Mouse (Mus musculus): ENCODE results near the gene Paxbp1. TPM values are rescaled to one million over a fixed set of nuclear protein-coding genes. Genes with fewer than 3 reads are reported as not detected.

Gene Paxbp1
- polyA plus RNA-seq, 1 experiment, result 8.8 TPM

DNA sequence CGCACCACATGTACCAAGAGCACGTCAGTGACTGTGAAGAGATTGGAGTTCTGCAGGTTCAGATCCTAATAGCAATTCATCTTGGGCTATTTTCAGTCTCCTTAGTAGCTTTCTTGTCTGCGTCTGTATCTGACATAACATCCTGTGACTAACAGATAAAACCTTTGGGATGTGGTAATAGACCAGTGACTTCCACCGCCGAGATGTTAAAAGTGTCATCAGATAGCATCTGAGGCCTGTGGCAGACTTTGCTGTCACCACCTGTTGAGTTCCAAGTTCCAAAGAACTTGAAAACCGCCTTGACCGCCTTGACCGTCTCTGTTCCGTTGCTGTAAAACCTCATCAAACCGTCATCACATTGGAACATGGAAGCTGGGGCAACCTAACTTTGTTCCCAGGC is 19.4 kb upstream of the Paxbp1 start:
- no peaks in the 10 kb centered on the region for H3K36me3 ChIP-seq (ENCODE audit: control insufficient read depth, insufficient read depth)
- H3ac ChIP-seq (ENCODE audit: control insufficient read depth, insufficient read length), result no peak overlapping the region
- no peak overlapping the region for H3K4me3 ChIP-seq
- no peak overlapping the region for H3K4me2 ChIP-seq (ENCODE audit: low read depth)
- TF ChIP-seq USF1 (IDR thresholded peaks at IDR 0.05; ENCODE audit: low read depth) (no peak), MYOD1 (IDR thresholded peaks at IDR 0.05; ENCODE audit: control insufficient read depth in 1 of 3, insufficient read length in 2 of 3, low read depth in 2 of 3) (no peak), REST (IDR thresholded peaks at IDR 0.05; ENCODE audit: insufficient read depth, insufficient read length) (no peak), POLR2A (IDR thresholded peaks at IDR 0.05; ENCODE audit: insufficient read length, low read depth) (no peak), E2F4 (IDR thresholded peaks at IDR 0.05; ENCODE audit: insufficient read depth) (no peak), CEBPB (IDR thresholded peaks at IDR 0.05; ENCODE audit: insufficient read depth, poor library complexity, severe bottlenecking) (no peak), TCF12 (IDR thresholded peaks at IDR 0.05; ENCODE audit: insufficient read depth, poor library complexity, severe bottlenecking) (no peak), MAX (IDR thresholded peaks at IDR 0.05; ENCODE audit: low read depth) (no peak), MYOG (IDR thresholded peaks at IDR 0.05; ENCODE audit: control insufficient read depth in 1 of 3, insufficient read depth in 1 of 3, insufficient read length in 2 of 3, low read depth in 2 of 3) (no peak), POLR2AphosphoS2 (IDR thresholded peaks at IDR 0.05; ENCODE audit: insufficient read length, low read depth) (no peak), TCF3 (IDR thresholded peaks at IDR 0.05; ENCODE audit: insufficient read length, low read depth) (no peak), SRF (IDR thresholded peaks at IDR 0.05; ENCODE audit: control insufficient read depth, insufficient read length, low read depth) (no peak)
- H3K27me3 ChIP-seq (ENCODE audit: control insufficient read depth, insufficient read depth, insufficient read length), result peaks cover 52% of the 10 kb centered on the region
- H3K79me2 ChIP-seq (ENCODE audit: control insufficient read depth, insufficient read depth), result no peaks in the 10 kb centered on the region

DNA sequence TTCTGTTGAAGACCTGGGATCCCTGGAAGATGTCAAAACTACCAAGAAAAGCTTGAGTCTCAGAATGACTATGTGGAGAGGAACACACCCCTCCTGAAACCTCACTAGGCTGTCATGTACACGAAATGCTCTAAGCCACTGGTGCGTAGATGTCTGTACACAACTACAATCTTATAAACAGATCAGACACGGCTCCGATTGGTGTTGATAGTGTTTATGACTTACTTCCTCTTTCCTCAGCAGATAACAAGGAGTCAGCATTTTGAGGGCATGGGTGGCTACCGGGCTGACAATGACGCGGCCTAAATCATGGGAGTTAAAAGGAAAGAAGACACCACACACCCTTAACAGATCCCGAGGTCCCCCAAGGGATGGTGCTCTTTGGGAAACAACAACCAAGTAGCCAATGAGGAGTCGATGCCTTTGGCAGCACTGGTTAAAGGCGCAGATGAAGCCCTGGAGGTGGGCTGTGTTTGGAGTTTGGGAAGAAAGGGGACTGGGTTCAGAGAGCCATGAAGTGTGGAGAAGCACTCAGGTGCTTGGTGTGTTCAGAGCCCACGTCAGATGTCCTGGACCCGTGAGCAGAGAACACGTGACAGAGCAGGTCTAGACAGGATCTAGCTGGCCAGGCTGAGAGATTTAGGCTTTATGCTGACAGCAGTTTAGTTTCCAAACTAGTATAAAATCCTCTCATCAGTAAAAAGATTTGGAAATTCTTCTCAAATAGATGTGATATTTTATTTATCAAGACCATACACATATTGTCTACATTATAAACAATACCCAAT is 17.4 kb upstream of the Paxbp1 start:
- no peak overlapping the region for H3K4me3 ChIP-seq
- TF ChIP-seq MAX (IDR thresholded peaks at IDR 0.05; ENCODE audit: low read depth), result no peak
- no peak for TF ChIP-seq TCF12 (IDR thresholded peaks at IDR 0.05; ENCODE audit: insufficient read depth, poor library complexity, severe bottlenecking)
- TF ChIP-seq CEBPB (IDR thresholded peaks at IDR 0.05; ENCODE audit: insufficient read depth, poor library complexity, severe bottlenecking), result no peak
- no peak for TF ChIP-seq REST (IDR thresholded peaks at IDR 0.05; ENCODE audit: insufficient read depth, insufficient read length)
- TF ChIP-seq MYOG (IDR thresholded peaks at IDR 0.05; ENCODE audit: control insufficient read depth in 1 of 3, insufficient read depth in 1 of 3, insufficient read length in 2 of 3, low read depth in 2 of 3), result no peak
- TF ChIP-seq USF1 (IDR thresholded peaks at IDR 0.05; ENCODE audit: low read depth), result no peak
- TF ChIP-seq TCF3 (IDR thresholded peaks at IDR 0.05; ENCODE audit: insufficient read length, low read depth), result no peak
- no peak for TF ChIP-seq E2F4 (IDR thresholded peaks at IDR 0.05; ENCODE audit: insufficient read depth)
- no peak for TF ChIP-seq MYOD1 (IDR thresholded peaks at IDR 0.05; ENCODE audit: control insufficient read depth in 1 of 3, insufficient read length in 2 of 3, low read depth in 2 of 3)
- no peak for TF ChIP-seq SRF (IDR thresholded peaks at IDR 0.05; ENCODE audit: control insufficient read depth, insufficient read length, low read depth)
- TF ChIP-seq POLR2A (IDR thresholded peaks at IDR 0.05; ENCODE audit: insufficient read length, low read depth), result no peak
- TF ChIP-seq POLR2AphosphoS2 (IDR thresholded peaks at IDR 0.05; ENCODE audit: insufficient read length, low read depth), result no peak
- no peak overlapping the region for H3ac ChIP-seq (ENCODE audit: control insufficient read depth, insufficient read length)
- peaks cover 57% of the 10 kb centered on the region for H3K27me3 ChIP-seq (ENCODE audit: control insufficient read depth, insufficient read depth, insufficient read length)
- no peaks in the 10 kb centered on the region for H3K36me3 ChIP-seq (ENCODE audit: control insufficient read depth, insufficient read depth)
- H3K4me2 ChIP-seq (ENCODE audit: low read depth), result no peak overlapping the region
- H3K79me2 ChIP-seq (ENCODE audit: control insufficient read depth, insufficient read depth), result no peaks in the 10 kb centered on the region

DNA sequence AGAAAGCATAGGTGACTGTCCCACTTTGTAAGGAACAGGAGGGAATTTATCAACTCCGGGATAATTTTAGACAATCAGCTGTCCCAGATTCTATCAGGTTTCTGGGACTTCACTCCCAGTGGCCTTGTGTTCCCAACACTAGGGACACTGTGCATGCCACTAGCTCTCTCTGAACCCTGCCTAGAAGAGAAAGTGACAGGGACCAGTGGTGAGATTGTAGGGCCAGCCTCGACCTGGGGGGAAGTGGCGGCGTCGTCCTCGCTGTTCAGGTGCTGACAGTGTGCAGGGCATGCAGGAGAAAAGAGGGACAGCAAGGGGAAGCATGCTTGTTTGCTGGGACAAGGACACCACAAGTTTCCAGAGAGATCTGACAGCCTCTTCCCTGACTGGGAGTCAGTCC is 13.4 kb upstream of the Paxbp1 start:
- Histone ChIP-seq H3K36me3 (ENCODE audit: control insufficient read depth, insufficient read depth) (no peaks in the 10 kb centered on the region), H3K27me3 (ENCODE audit: control insufficient read depth, insufficient read depth, insufficient read length) (peaks cover 43% of the 10 kb centered on the region), H3K79me2 (ENCODE audit: control insufficient read depth, insufficient read depth) (no peaks in the 10 kb centered on the region), H3K4me3 (no peak overlapping the region), H3ac (ENCODE audit: control insufficient read depth, insufficient read length) (no peak overlapping the region), H3K4me2 (ENCODE audit: low read depth) (no peak overlapping the region)
- TF ChIP-seq MAX (IDR thresholded peaks at IDR 0.05; ENCODE audit: low read depth), result no peak
- no peak for TF ChIP-seq MYOG (IDR thresholded peaks at IDR 0.05; ENCODE audit: control insufficient read depth in 1 of 3, insufficient read depth in 1 of 3, insufficient read length in 2 of 3, low read depth in 2 of 3)
- TF ChIP-seq CEBPB (IDR thresholded peaks at IDR 0.05; ENCODE audit: insufficient read depth, poor library complexity, severe bottlenecking), result no peak
- no peak for TF ChIP-seq POLR2A (IDR thresholded peaks at IDR 0.05; ENCODE audit: insufficient read length, low read depth)
- TF ChIP-seq USF1 (IDR thresholded peaks at IDR 0.05; ENCODE audit: low read depth), result no peak
- TF ChIP-seq POLR2AphosphoS2 (IDR thresholded peaks at IDR 0.05; ENCODE audit: insufficient read length, low read depth), result no peak
- TF ChIP-seq REST (IDR thresholded peaks at IDR 0.05; ENCODE audit: insufficient read depth, insufficient read length), result no peak
- TF ChIP-seq SRF (IDR thresholded peaks at IDR 0.05; ENCODE audit: control insufficient read depth, insufficient read length, low read depth), result no peak
- no peak for TF ChIP-seq TCF12 (IDR thresholded peaks at IDR 0.05; ENCODE audit: insufficient read depth, poor library complexity, severe bottlenecking)
- TF ChIP-seq TCF3 (IDR thresholded peaks at IDR 0.05; ENCODE audit: insufficient read length, low read depth), result no peak
- no peak for TF ChIP-seq MYOD1 (IDR thresholded peaks at IDR 0.05; ENCODE audit: control insufficient read depth in 1 of 3, insufficient read length in 2 of 3, low read depth in 2 of 3)
- no peak for TF ChIP-seq E2F4 (IDR thresholded peaks at IDR 0.05; ENCODE audit: insufficient read depth)

DNA sequence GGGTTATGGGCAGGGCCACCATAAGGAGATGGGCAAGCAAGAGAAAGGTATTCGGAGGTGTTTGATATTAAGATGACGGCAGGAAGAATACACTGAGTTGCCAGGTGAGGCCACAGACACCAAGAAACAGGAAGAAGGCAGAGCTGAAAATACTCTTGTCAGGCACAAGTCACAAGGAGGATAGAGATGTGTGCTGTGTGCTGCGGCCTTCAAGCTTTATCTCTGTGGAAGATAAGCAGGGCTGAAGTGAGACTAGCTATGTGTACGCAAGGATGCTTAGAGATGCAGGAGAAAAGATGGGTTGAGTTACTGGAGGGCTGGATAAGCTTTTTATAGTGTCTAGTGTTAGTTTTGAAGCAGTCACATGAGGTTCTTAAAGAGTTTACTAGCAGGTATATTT is 12.9 kb upstream of the Paxbp1 start:
- Histone ChIP-seq H3K4me3 (no peak overlapping the region), H3K79me2 (ENCODE audit: control insufficient read depth, insufficient read depth) (no peaks in the 10 kb centered on the region), H3K36me3 (ENCODE audit: control insufficient read depth, insufficient read depth) (no peaks in the 10 kb centered on the region), H3K4me2 (ENCODE audit: low read depth) (no peak overlapping the region), H3K27me3 (ENCODE audit: control insufficient read depth, insufficient read depth, insufficient read length) (peaks cover 40% of the 10 kb centered on the region), H3ac (ENCODE audit: control insufficient read depth, insufficient read length) (no peak overlapping the region)
- TF ChIP-seq CEBPB (IDR thresholded peaks at IDR 0.05; ENCODE audit: insufficient read depth, poor library complexity, severe bottlenecking) (no peak), SRF (IDR thresholded peaks at IDR 0.05; ENCODE audit: control insufficient read depth, insufficient read length, low read depth) (no peak), TCF12 (IDR thresholded peaks at IDR 0.05; ENCODE audit: insufficient read depth, poor library complexity, severe bottlenecking) (no peak), TCF3 (IDR thresholded peaks at IDR 0.05; ENCODE audit: insufficient read length, low read depth) (no peak)
